Mouse (Mus musculus): Measurements from ENCODE around the gene Gm48551.

Gm48551 gene

GRCm38 (mm10) chr10:81419111-81419928 lies 35.1 kb downstream of the Gm48551 start:
- peak; percentile 1 to 2 for DNase-seq

GRCm38 (mm10) chr10:81420191-81420767 lies 36.0 kb downstream of the Gm48551 start:
- peak; percentile 9 to 17 for DNase-seq

GRCm38 (mm10) chr10:81421041-81421796 lies 37.0 kb downstream of the Gm48551 start:
- DNase-seq = peak in 1 of 2 experiments; percentile 3

- peak; percentile 7 to 13 for DNase-seq
These were observed 37.5 kb downstream of the Gm48551 start for GRCm38 (mm10) chr10:81421797-81422100.

- DNase-seq = peak; percentile 70 to 78
These were observed 37.9 kb downstream of the Gm48551 start for GRCm38 (mm10) chr10:81422191-81422590.

- DNase-seq = no peak
These were observed 38.5 kb downstream of the Gm48551 start for GRCm38 (mm10) chr10:81422661-81423217.

GRCm38 (mm10) chr10:81423476-81424245 lies 39.4 kb downstream of the Gm48551 start:
- DNase-seq = no peak

GRCm38 (mm10) chr10:81424246-81425051 lies 40.2 kb downstream of the Gm48551 start:
- DNase-seq = peak; percentile 48 to 66

GRCm38 (mm10) chr10:81425236-81425850 lies 41.1 kb downstream of the Gm48551 start:
- peak; percentile 17 to 23 for DNase-seq

GRCm38 (mm10) chr10:81426081-81426671 lies 41.9 kb downstream of the Gm48551 start:
- DNase-seq = peak; percentile 21 to 28

GRCm38 (mm10) chr10:81426897-81427296 lies 42.6 kb downstream of the Gm48551 start:
- DNase-seq = peak; percentile 76

GRCm38 (mm10) chr10:81427327-81427726 lies 43.1 kb downstream of the Gm48551 start:
- DNase-seq = no peak

- DNase-seq = peak in 1 of 2 experiments; percentile 4
These were observed 43.7 kb downstream of the Gm48551 start for GRCm38 (mm10) chr10:81427804-81428506.

GRCm38 (mm10) chr10:81428507-81428870 lies 44.2 kb downstream of the Gm48551 start:
- peak in 1 of 2 experiments; percentile 4 for DNase-seq

GRCm38 (mm10) chr10:81429092-81429491 lies 44.8 kb downstream of the Gm48551 start:
- peak in 1 of 2 experiments; percentile 8 for DNase-seq

GRCm38 (mm10) chr10:81429605-81430061 lies 45.4 kb downstream of the Gm48551 start:
- peak; percentile 94 to 96 for DNase-seq

- peak; percentile 77 to 81 for DNase-seq
These were observed 46.0 kb downstream of the Gm48551 start for GRCm38 (mm10) chr10:81430141-81430830.

GRCm38 (mm10) chr10:81430831-81431525 lies 46.7 kb downstream of the Gm48551 start:
- DNase-seq = peak in 1 of 2 experiments; percentile 53
